Mouse (Mus musculus) kidney, embryonic 14.5 days (tissue): ENCODE measurements around the gene Lurap1l. TPM values are rescaled to one million over a fixed set of nuclear protein-coding genes. Genes with fewer than 3 reads are reported as not detected.

Experiments used
- ATAC-seq: fragments of 200-750 bp; cut with Nextera tagmentation; 2 replicates; pipeline ENCODE4 v1.8.0; 2017; ENCODE audit warnings: moderate number of reproducible peaks, mild to moderate bottlenecking, moderate TSS enrichment, moderate library complexity; ENCODE audit not compliant: low FRiP score, low TSS enrichment
- H3K27ac ChIP-seq: fragments of 300-500 bp; sonication (generic); 2 replicates; pipeline ENCODE4 v1.5.1; 2014; ENCODE audit warnings: low read depth, mild to moderate bottlenecking, low read length, moderate library complexity, mixed read lengths
- H3K27me3 ChIP-seq: fragments of 300-500 bp; sonication (generic); 2 replicates; pipeline ENCODE4 v1.6.1; 2014; ENCODE audit warnings: mild to moderate bottlenecking, low read length; ENCODE audit not compliant: control insufficient read depth, insufficient read depth
- H3K36me3 ChIP-seq: fragments of 300-500 bp; sonication (generic); 2 replicates; pipeline ENCODE4 v1.6.1; 2014; ENCODE audit warnings: low read length, mixed read lengths; ENCODE audit not compliant: control insufficient read depth, insufficient read depth
- H3K4me1 ChIP-seq: fragments of 300-500 bp; sonication (generic); 2 replicates; pipeline ENCODE4 v1.6.1; 2014; ENCODE audit warnings: low read length, mixed read lengths; ENCODE audit not compliant: control insufficient read depth, insufficient read depth
- H3K4me2 ChIP-seq: fragments of 300-500 bp; sonication (generic); replicated peaks from 2 replicates; pipeline ENCODE4 v1.6.1; 2014; ENCODE audit warnings: low read depth, mild to moderate bottlenecking, low read length
- H3K4me3 ChIP-seq: fragments of 300-500 bp; sonication (generic); 2 replicates; pipeline ENCODE4 v1.5.1; 2014; ENCODE audit warnings: mild to moderate bottlenecking, low read length
- H3K9ac ChIP-seq: fragments of 300-500 bp; sonication (generic); 2 replicates; pipeline ENCODE4 v1.6.1; 2014; ENCODE audit warnings: low read depth, mild to moderate bottlenecking, low read length, moderate library complexity
- H3K9me3 ChIP-seq: fragments of 300-500 bp; sonication (generic); 2 replicates; pipeline ENCODE4 v1.6.1; 2016; ENCODE audit warnings: low read length; ENCODE audit not compliant: control insufficient read depth
- WGBS: fragments of 180-500 bp; shearing (Covaris S2); extraction: QIAGEN DNeasy Blood & Tissue Kit; methylation state at CpG from one replicate; pipeline ENCODE4 v1.1.7; 2014; 5-methylcytosine and 5-hydroxymethylcytosine counted together
- polyA plus RNA-seq: library from polyadenylated mRNA; unstranded; fragments of >200 nt; fragmentation: Nextera tagmentation; extraction: Ambion mirVana; gene quantifications from 2 replicates; pipeline ENCODE4 v1.2.1, GENCODE M21; 2014

The Lurap1l gene
- polyA plus RNA-seq, 1 experiment from 2014 or later = 10.7 TPM

- H3K36me3 ChIP-seq = no peaks in the 10 kb centered on the region
- H3K4me2 ChIP-seq = no peak overlapping the region
- H3K27ac ChIP-seq = no peak overlapping the region
- H3K9me3 ChIP-seq = no peaks in the 10 kb centered on the region
- ATAC-seq = no peak
- H3K4me3 ChIP-seq = no peak overlapping the region
- H3K27me3 ChIP-seq = no peaks in the 10 kb centered on the region
- 75% methylated on average over 1 of the region's 1 CpGs for WGBS
- no peak overlapping the region for H3K9ac ChIP-seq
- no peaks in the 10 kb centered on the region for H3K4me1 ChIP-seq
Observed at GRCm38 (mm10) chr4:80881996-80882599, 28.3 kb upstream of the Lurap1l start.

GRCm38 (mm10) chr4:80886631-80887030 lies 23.8 kb upstream of the Lurap1l start:
- no peak overlapping the region for H3K4me2 ChIP-seq
- H3K9ac ChIP-seq = no peak overlapping the region
- 80% methylated on average over 4 of the region's 4 CpGs for WGBS
- no peaks in the 10 kb centered on the region for H3K27me3 ChIP-seq
- H3K27ac ChIP-seq = no peak overlapping the region
- no peaks in the 10 kb centered on the region for H3K4me1 ChIP-seq
- H3K4me3 ChIP-seq = no peak overlapping the region
- no peak for ATAC-seq
- no peaks in the 10 kb centered on the region for H3K9me3 ChIP-seq
- no peaks in the 10 kb centered on the region for H3K36me3 ChIP-seq

GRCm38 (mm10) chr4:80891004-80891403 lies 19.4 kb upstream of the Lurap1l start:
- 94% methylated on average over 6 of the region's 6 CpGs for WGBS
- H3K36me3 ChIP-seq = no peaks in the 10 kb centered on the region
- no peak overlapping the region for H3K4me2 ChIP-seq
- H3K4me1 ChIP-seq = no peaks in the 10 kb centered on the region
- no peak overlapping the region for H3K9ac ChIP-seq
- H3K27me3 ChIP-seq = no peaks in the 10 kb centered on the region
- no peak overlapping the region for H3K27ac ChIP-seq
- H3K4me3 ChIP-seq = no peak overlapping the region
- no peak for ATAC-seq
- no peaks in the 10 kb centered on the region for H3K9me3 ChIP-seq

- Histone ChIP-seq H3K4me2 (no peak overlapping the region), H3K27me3 (no peaks in the 10 kb centered on the region), H3K9ac (no peak overlapping the region), H3K4me3 (no peak overlapping the region), H3K4me1 (no peaks in the 10 kb centered on the region), H3K27ac (no peak overlapping the region), H3K36me3 (no peaks in the 10 kb centered on the region), H3K9me3 (no peaks in the 10 kb centered on the region)
- no peak; the same call in 1 of the 2 replicates for ATAC-seq
- 48% methylated on average over 4 of the region's 4 CpGs for WGBS
Observed at GRCm38 (mm10) chr4:80895278-80895894, 15.1 kb upstream of the Lurap1l start.

- Histone ChIP-seq H3K36me3 (no peaks in the 10 kb centered on the region), H3K27me3 (no peaks in the 10 kb centered on the region), H3K9ac (no peak overlapping the region), H3K4me3 (no peak overlapping the region), H3K27ac (no peak overlapping the region), H3K4me2 (no peak overlapping the region), H3K4me1 (no peaks in the 10 kb centered on the region), H3K9me3 (no peaks in the 10 kb centered on the region)
- no peak for ATAC-seq
- 75% methylated on average over 3 of the region's 3 CpGs for WGBS
Observed at GRCm38 (mm10) chr4:80906726-80907125, 3.7 kb upstream of the Lurap1l start.

GRCm38 (mm10) chr4:80907973-80908372 lies 2.5 kb upstream of the Lurap1l start:
- Histone ChIP-seq H3K27ac (no peak overlapping the region), H3K36me3 (no peaks in the 10 kb centered on the region), H3K4me1 (peaks cover 4% of the 10 kb centered on the region; the same call in 1 of the 2 replicates), H3K4me3 (no peak overlapping the region), H3K9ac (no peak overlapping the region), H3K9me3 (no peaks in the 10 kb centered on the region), H3K4me2 (no peak overlapping the region), H3K27me3 (no peaks in the 10 kb centered on the region)
- ATAC-seq = no peak
- 60% methylated on average over 5 of the region's 5 CpGs for WGBS

GRCm38 (mm10) chr4:80908902-80909301 lies 1.5 kb upstream of the Lurap1l start:
- H3K9me3 ChIP-seq = no peaks in the 10 kb centered on the region
- ATAC-seq = no peak
- H3K27me3 ChIP-seq = no peaks in the 10 kb centered on the region
- H3K4me3 ChIP-seq = no peak overlapping the region
- H3K4me2 ChIP-seq = no peak overlapping the region
- peaks cover 4% of the 10 kb centered on the region; the same call in 1 of the 2 replicates for H3K4me1 ChIP-seq
- H3K36me3 ChIP-seq = no peaks in the 10 kb centered on the region
- 85% methylated on average over 4 of the region's 4 CpGs for WGBS
- H3K27ac ChIP-seq = no peak overlapping the region
- no peak overlapping the region for H3K9ac ChIP-seq

GRCm38 (mm10) chr4:80910871-80911701 lies 640 bp downstream of the Lurap1l start:
- H3K4me1 ChIP-seq = peaks cover 4% of the 10 kb centered on the region; the same call in 1 of the 2 replicates
- under 1% methylated on average over 52 of the region's 58 CpGs for WGBS
- H3K9ac ChIP-seq = peak overlapping the region; percentile 85
- peak overlapping the region; percentile 71; the same call in 1 of the 2 replicates for H3K27ac ChIP-seq
- H3K4me2 ChIP-seq = peak overlapping the region; percentile 77
- no peaks in the 10 kb centered on the region for H3K9me3 ChIP-seq
- peak overlapping the region; percentile 77 for H3K4me3 ChIP-seq
- H3K27me3 ChIP-seq = no peaks in the 10 kb centered on the region
- peak; percentile 87 for ATAC-seq
- H3K36me3 ChIP-seq = no peaks in the 10 kb centered on the region
